Mouse (Mus musculus) heart, adult 9 months (tissue): ENCODE data around the gene Obox5.
"Not testable (repeated sequence)": the region's sequence is repeated elsewhere in the genome, so short reads cannot be mapped to it uniquely, and the experiment has no call there.

Source experiments
- DNase-seq, 2 experiments: peaks; one replicate each; pipeline ENCODE4 v3.0.0; 2022; ENCODE audit warnings: low spot score in 2 of 2

Gene Obox5

DNA sequence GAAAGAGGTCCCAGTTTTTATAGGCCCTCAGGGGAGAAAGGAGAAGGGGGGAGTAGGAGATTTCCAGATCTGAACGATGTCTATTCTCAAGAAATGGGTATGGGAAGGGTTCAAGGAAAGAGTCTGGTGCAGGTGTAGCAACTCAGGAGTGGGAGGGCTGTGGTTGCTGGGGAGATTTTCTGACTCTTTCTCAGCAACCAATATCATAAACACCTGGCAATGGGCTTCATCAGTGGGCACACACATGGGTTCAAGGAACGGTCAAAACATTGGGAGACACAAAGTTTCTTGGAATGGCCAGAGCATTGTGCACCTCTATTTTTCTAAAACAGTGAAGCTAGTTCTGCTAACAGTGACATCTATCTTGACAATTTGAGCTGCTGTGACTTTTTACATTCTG, at the start of gene Obox5:
Gene Obox5 (plus strand): TSS at position 301 of the 400 bp plus-strand sequence.
- not testable (repeated sequence) for DNase-seq

DNA sequence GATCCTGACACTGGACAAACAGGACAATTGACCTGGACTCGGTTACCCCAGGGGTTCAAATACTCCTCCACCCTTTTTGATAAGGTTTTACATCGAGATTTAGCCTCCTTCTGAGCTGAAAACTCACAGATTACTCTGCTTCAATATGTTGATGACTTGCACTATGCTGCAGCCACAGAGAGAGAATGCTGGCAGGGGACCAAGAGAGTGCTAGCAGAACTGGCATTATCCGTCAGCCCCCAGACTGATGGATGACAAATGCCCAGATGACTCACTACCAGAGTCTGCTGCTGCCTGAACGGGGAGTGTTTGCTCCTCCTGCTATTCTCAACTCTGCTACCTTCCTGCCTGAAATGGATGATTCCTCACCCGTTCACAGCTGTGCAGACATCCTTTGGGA, 635 bp upstream of the Obox5 start:
- not testable (repeated sequence) for DNase-seq
